Mouse (Mus musculus): ENCODE results near the gene Lix1. TPM values are rescaled to one million over a fixed set of nuclear protein-coding genes. Genes with fewer than 3 reads are reported as not detected.

The Lix1 gene
- 1 to 10 TPM in 1 of 2 experiments, under 1 TPM in 1; 0.82 to 2.0 TPM for total RNA-seq (2021)
- long read RNA-seq, experiment 1, transcript Lix1-202 (3 exons, 2,678 nt) = major isoform, 5 of 5 reads
- long read RNA-seq, experiment 1, partial matches to known transcripts = 0 of 5 reads
- long read RNA-seq, experiment 1, other reads (novel, unspliced or antisense) = 0 of 5 reads
- long read RNA-seq, experiment 2, partial matches to known transcripts = 0 of 4 reads
- long read RNA-seq, experiment 2, other reads (novel, unspliced or antisense) = 0 of 4 reads

DNA sequence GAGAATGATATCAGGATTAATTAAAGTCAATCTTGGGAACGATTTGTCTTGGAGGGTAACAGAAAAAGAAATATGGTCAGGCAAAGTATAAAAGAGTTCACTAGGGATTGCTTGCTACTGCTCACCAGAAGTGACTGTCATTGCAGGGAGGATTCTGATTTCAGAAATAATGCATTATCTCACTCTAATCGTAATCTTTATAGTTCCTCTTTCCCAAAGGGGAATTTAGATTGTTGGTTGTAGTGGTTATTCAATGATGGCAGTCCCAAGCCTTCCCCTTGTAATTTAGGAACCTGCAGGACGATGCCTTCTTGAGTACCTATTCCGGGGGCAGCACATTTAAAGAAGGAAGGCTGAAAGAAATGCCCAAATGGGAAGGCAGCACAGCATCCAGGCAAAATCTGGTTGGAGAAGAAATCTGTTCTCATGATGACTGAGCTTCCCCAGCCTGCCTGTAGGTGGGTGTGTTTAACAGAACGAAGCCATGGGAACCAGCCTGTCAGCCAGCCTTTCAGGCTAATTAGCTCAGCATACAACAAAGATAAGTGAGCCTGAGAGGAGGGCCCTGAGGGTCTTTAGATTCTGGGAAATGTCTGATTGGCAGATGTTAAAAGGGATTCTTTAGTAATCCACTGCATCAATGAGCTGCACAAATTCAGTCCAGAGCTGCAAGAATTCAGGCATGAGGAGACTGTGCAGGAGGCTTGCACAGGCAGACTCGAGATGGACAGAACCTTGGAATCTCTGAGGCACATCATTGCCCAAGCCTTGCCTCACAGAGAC lies at the start of gene Lix1:
Lix1 (plus strand) TSS at position 451 of the 783 bp plus-strand sequence.
- Histone ChIP-seq H3K27ac (no peak within 1 kb of the TSS), H3K4me3 (peak within 1 kb of the TSS; percentile 15)
- intact Hi-C loops (cut with DNase I) = no loop called here
- TF ChIP-seq CTCF (IDR thresholded peaks at IDR 0.05) = peak; percentile 49
- peak; percentile 22 for DNase-seq

- TF ChIP-seq CTCF (IDR thresholded peaks at IDR 0.05) = no peak
- intact Hi-C loops (cut with DNase I) = loop anchor here (5.0 to 10.0 kb wide), 4 partner anchors 81 to 1559 kb away; no protein-coding TSS in a partner anchor
Measured at GRCm38 (mm10) chr17:17373550-17373917, 28.9 kb upstream of the Lix1 start.

DNA sequence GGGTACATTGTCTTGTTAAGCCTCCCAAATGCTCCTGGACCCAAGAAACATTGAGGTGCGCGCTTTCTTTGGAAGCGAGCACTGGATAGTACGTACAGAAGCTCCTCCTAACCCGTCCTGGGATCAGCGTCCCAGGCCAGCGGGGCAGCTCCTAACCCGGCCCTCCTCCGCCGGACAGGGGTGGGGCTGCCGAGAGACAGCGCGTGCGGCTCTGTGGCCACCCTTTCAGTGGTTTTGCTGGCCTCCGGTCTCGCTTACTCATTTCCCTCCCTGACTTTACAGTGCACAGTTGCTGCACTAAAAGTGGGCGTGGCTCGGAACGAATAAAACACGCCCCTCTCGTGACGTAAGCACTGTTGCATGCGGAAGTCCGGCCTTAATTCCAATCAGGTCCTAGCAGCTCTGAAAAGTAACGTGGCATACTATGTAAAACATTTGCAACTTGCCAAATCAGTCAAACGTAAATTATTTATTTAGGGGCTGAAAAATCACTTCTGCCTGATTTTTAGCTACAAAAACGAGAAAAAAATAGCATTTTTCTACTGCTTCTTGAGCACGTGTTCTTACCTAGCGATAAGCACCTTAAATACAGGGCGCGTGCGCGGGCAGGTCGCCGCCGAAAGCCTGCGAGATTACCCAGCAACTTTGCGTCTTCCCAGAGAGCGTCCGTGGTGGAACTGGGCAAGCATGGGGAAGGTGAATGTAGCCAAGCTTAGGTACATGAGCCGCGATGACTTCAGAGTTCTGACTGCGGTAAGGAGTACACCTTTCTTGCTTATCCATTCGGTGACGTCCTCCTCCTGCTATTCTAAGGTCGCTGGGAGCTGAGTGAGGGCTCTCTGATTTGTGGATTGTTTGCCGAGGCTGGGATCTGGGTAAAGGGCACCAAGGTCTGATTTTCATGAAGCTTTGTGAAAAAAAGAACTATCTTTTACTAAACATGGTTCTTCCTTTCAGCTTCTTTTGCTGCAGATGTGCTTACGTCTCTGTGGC lies 28.3 kb upstream of the Lix1 start, which contains the start of gene Riok2:
Riok2 (plus strand) TSS at position 392 of the 993 bp plus-strand sequence.
- H3K4me3 ChIP-seq = peak within 1 kb of the TSS; percentile 88
- peak within 1 kb of the TSS; percentile 99 for H3K27ac ChIP-seq
- peak; percentile 94 for DNase-seq
- no peak for TF ChIP-seq CTCF (IDR thresholded peaks at IDR 0.05)
- intact Hi-C loops (cut with DNase I) = loop anchor here (5.0 to 10.0 kb wide), 4 partner anchors 82 to 1559 kb away; no protein-coding TSS in a partner anchor

More at GRCm38 (mm10) chr17:17373550-17373917, 28.9 kb upstream of the Lix1 start:
- peak overlapping the region; percentile 99 for H3K27ac ChIP-seq
- no peak for DNase-seq
- peak overlapping the region; percentile 88 for H3K4me3 ChIP-seq

DNA sequence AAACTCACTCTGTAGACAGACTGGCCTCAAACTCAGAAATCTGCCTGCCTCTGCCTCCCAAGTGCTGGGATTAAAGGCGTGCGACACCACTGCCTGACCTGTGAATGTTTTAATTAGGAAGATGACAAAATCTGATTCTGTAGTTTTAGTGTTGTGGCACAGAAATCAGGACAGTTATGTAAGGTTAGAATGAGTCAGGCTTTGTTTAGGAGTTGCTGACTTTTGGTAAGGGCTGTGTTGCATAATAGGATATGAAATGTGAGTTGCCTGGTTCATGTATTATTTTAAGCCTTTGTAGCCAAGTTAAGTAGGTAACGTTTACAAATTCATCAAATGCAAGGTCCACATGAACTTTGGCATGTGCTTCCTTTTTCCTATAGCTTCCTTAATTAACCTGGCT lies 26.9 kb upstream of the Lix1 start:
- H3K27ac ChIP-seq = no peak overlapping the region; the same call in 1 of the 2 replicates
- intact Hi-C loops (cut with DNase I) = loop anchor here (10.0 kb wide), 2 partner anchors 459 to 1561 kb away; no protein-coding TSS in a partner anchor
- no peak for TF ChIP-seq CTCF (IDR thresholded peaks at IDR 0.05)
- no peak for DNase-seq
- peak overlapping the region; percentile 88 for H3K4me3 ChIP-seq

GRCm38 (mm10) chr17:17383703-17384102 lies 18.8 kb upstream of the Lix1 start:
- no peak for DNase-seq
- TF ChIP-seq CTCF (IDR thresholded peaks at IDR 0.05) = no peak
- Histone ChIP-seq H3K27ac (no peak overlapping the region), H3K4me3 (no peak overlapping the region)
- intact Hi-C loops (cut with DNase I) = no loop called here

- TF ChIP-seq CTCF (IDR thresholded peaks at IDR 0.05) = no peak
- no peak for DNase-seq
- intact Hi-C loops (cut with DNase I) = no loop called here
- Histone ChIP-seq H3K27ac (no peak overlapping the region), H3K4me3 (no peak overlapping the region)
Measured at GRCm38 (mm10) chr17:17384502-17384901, 18.0 kb upstream of the Lix1 start.

DNA sequence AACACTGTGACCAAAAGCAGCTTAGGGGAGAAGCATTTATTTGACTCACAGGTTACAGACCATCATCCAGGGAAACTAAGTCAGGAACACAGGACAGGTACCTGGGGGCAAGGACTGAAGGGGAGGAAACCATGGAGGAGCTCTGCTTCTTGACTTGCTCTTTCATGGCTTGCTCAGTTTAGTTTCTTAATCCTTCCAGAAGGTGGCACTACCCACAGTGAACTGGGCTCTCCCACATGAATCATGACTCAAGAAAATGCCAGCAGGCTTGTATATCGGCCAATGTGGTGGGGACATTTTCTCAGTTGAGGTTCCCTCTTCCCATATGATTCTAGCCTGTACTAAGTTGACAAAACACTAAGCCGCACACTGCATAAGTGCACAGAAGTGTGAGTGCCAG lies 16.4 kb upstream of the Lix1 start:
- DNase-seq = no peak
- Histone ChIP-seq H3K4me3 (no peak overlapping the region), H3K27ac (no peak overlapping the region)
- intact Hi-C loops (cut with DNase I) = no loop called here
- peak; percentile 9; the same call in 1 of the 2 replicates for TF ChIP-seq CTCF (IDR thresholded peaks at IDR 0.05)

DNA sequence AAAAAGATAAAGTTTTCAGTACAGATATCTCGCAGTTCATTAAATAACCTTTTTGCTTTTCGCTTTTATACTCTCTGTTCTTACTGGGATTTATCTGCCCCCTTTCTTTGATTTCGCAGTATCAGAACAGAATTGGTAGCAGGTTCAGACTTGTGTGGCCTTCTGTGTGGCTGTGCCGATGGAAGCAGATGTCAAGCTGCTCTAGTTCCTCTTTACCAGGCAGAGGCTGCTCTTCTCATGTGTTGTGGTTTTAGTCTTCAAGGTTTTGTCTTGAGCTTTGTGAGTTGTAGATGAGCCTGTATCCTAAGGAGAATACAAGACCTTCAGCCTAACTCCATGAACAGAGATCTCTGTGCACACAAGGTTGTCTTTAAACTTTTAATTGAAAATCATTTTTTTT lies 10.6 kb upstream of the Lix1 start:
- H3K4me3 ChIP-seq = no peak overlapping the region
- no peak for TF ChIP-seq CTCF (IDR thresholded peaks at IDR 0.05)
- intact Hi-C loops (cut with DNase I) = loop anchor here (2.0 to 10.0 kb wide), 3 partner anchors 130 to 253 kb away; no protein-coding TSS in a partner anchor
- no peak overlapping the region for H3K27ac ChIP-seq
- DNase-seq = no peak

GRCm38 (mm10) chr17:17392863-17393262 lies 9.6 kb upstream of the Lix1 start:
- no peak overlapping the region for H3K4me3 ChIP-seq
- peak; percentile 63 for TF ChIP-seq CTCF (IDR thresholded peaks at IDR 0.05)
- no peak overlapping the region for H3K27ac ChIP-seq
- DNase-seq = no peak
- intact Hi-C loops (cut with DNase I) = loop anchor here (2.0 to 10.0 kb wide), 3 partner anchors 129 to 252 kb away; no protein-coding TSS in a partner anchor

DNA sequence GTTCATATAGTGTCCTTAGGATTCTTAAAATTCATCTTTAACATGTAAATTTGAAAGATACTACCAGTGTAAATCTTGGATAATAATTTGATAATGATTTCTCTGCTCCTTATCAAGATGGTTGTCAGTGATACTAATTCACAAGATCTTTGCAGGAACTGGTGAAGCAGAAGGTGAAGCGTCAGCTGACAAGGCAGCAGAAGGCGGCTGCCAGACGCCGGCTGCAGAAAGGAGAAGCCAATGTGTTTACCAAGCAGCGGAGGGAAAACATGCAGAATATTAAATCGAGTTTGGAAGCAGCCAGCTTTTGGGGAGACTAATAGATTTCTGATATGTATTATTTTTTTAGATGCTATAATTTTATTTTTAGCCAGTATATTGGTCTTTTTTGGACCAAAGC lies 9.2 kb upstream of the Lix1 start:
- Histone ChIP-seq H3K27ac (no peak overlapping the region), H3K4me3 (no peak overlapping the region)
- intact Hi-C loops (cut with DNase I) = loop anchor here (2.0 to 10.0 kb wide), 3 partner anchors 129 to 252 kb away; no protein-coding TSS in a partner anchor
- DNase-seq = no peak
- TF ChIP-seq CTCF (IDR thresholded peaks at IDR 0.05) = no peak

GRCm38 (mm10) chr17:17394336-17394735 lies 8.1 kb upstream of the Lix1 start:
- Histone ChIP-seq H3K27ac (no peak overlapping the region), H3K4me3 (no peak overlapping the region)
- peak; percentile 97; the same call in 1 of the 2 replicates for TF ChIP-seq CTCF (IDR thresholded peaks at IDR 0.05)
- DNase-seq = peak; percentile 75
- intact Hi-C loops (cut with DNase I) = loop anchor here (5.0 to 10.0 kb wide), 2 partner anchors 128 to 170 kb away; no protein-coding TSS in a partner anchor

- H3K27ac ChIP-seq = no peak overlapping the region
- intact Hi-C loops (cut with DNase I) = loop anchor here (10.0 kb wide), 1 partner anchor 168 kb away; no protein-coding TSS in a partner anchor
- TF ChIP-seq CTCF (IDR thresholded peaks at IDR 0.05) = no peak
- DNase-seq = no peak
- no peak overlapping the region for H3K4me3 ChIP-seq
Measured at GRCm38 (mm10) chr17:17396869-17397268, 5.6 kb upstream of the Lix1 start.

Data from gastrocnemius, adult 2 months (tissue).